Mouse (Mus musculus): ENCODE results near the gene Dlg2.

GRCm38 (mm10) chr7:90587795-90588194 lies 111.3 kb downstream of the Dlg2 start:
- TF ChIP-seq GATA1 (IDR thresholded peaks at IDR 0.05; ENCODE audit: borderline replicate concordance, low read length) (no peak), FLI1 (IDR thresholded peaks at IDR 0.05; ENCODE audit: low read length) (no peak)
